Mouse (Mus musculus) bone marrow, adult 2 months (tissue): ENCODE data around the gene Crtac1. TPM values are rescaled to one million over a fixed set of nuclear protein-coding genes. Genes with fewer than 3 reads are reported as not detected.

Experiments used
- H3K27ac ChIP-seq: fragments of 200-500 bp; 2 replicates; pipeline ENCODE4 v1.5.1; 2012; ENCODE audit warnings: low read depth, mild to moderate bottlenecking, control low read depth, inconsistent platforms, low read length; ENCODE audit not compliant: control insufficient read depth, poor library complexity, insufficient read depth
- H3K4me1 ChIP-seq: fragments of 200-500 bp; 2 replicates; pipeline ENCODE4 v1.6.1; 2011; ENCODE audit warnings: low read length; ENCODE audit not compliant: control insufficient read depth, insufficient read depth
- H3K4me3 ChIP-seq: fragments of 200-500 bp; replicated peaks from 2 replicates; pipeline ENCODE3; 2011; ENCODE audit warnings: mild to moderate bottlenecking, low read depth, low read length, control low read depth; ENCODE audit not compliant: control insufficient read depth
- CTCF ChIP-seq: fragments of 200-500 bp; IDR thresholded peaks from 2 replicates; pipeline ENCODE4 v1.5.1; 2011; ENCODE audit warnings: low read length, control low read depth; ENCODE audit not compliant: control insufficient read depth, insufficient read depth
- POLR2A ChIP-seq: fragments of 200-500 bp; IDR thresholded peaks from 2 replicates; pipeline ENCODE4 v1.6.1; 2011; ENCODE audit warnings: low read depth, mild to moderate bottlenecking, control low read depth, low read length, borderline replicate concordance; ENCODE audit not compliant: control insufficient read depth
- WGBS: fragments of 180-500 bp; shearing (Covaris S2); methylation state at CpG from one replicate; pipeline ENCODE4 v1.1.7; 2018; 5-methylcytosine and 5-hydroxymethylcytosine counted together
- polyA plus RNA-seq: library from polyadenylated mRNA; stranded (reverse); fragments of >200 nt; gene quantifications from 2 replicates; pipeline ENCODE4 v1.2.4, GENCODE M21; 2011; ENCODE audit warnings: low replicate concordance; ENCODE audit not compliant: missing spikeins, insufficient read depth, insufficient read length

Gene Crtac1
- polyA plus RNA-seq, 1 experiment = 12.3 TPM

GRCm38 (mm10) chr19:42328160-42328559 lies 103.4 kb downstream of the Crtac1 start:
- WGBS = 77% methylated on average over 9 of the region's 9 CpGs
- H3K27ac ChIP-seq = no peak overlapping the region
- TF ChIP-seq CTCF = no peak
- no peak for TF ChIP-seq POLR2A
- no peak overlapping the region for H3K4me3 ChIP-seq
- no peaks in the 10 kb centered on the region for H3K4me1 ChIP-seq

- WGBS = 8% methylated on average over 11 of the region's 11 CpGs
- TF ChIP-seq CTCF = no peak
Measured at GRCm38 (mm10) chr19:42325894-42326293, 105.7 kb downstream of the Crtac1 start.

GRCm38 (mm10) chr19:42322357-42323090 lies 109.1 kb downstream of the Crtac1 start:
- TF ChIP-seq CTCF = no peak
- no peak for TF ChIP-seq POLR2A
- 60% methylated on average over 12 of the region's 12 CpGs for WGBS

More at GRCm38 (mm10) chr19:42325894-42326293, 105.7 kb downstream of the Crtac1 start:
- Histone ChIP-seq H3K4me1 (no peaks in the 10 kb centered on the region), H3K4me3 (no peak overlapping the region), H3K27ac (no peak overlapping the region)

GRCm38 (mm10) chr19:42321936-42322335 lies 109.6 kb downstream of the Crtac1 start:
- TF ChIP-seq POLR2A (no peak), CTCF (no peak)
- no peaks in the 10 kb centered on the region for H3K4me1 ChIP-seq
- no peak overlapping the region for H3K27ac ChIP-seq
- no peak overlapping the region for H3K4me3 ChIP-seq
- WGBS = 69% methylated on average over 5 of the region's 5 CpGs

More at GRCm38 (mm10) chr19:42322357-42323090, 109.1 kb downstream of the Crtac1 start:
- no peaks in the 10 kb centered on the region for H3K4me1 ChIP-seq
- H3K27ac ChIP-seq = no peak overlapping the region
- H3K4me3 ChIP-seq = no peak overlapping the region

- Histone ChIP-seq H3K27ac (no peak overlapping the region), H3K4me3 (no peak overlapping the region), H3K4me1 (no peaks in the 10 kb centered on the region)
- WGBS = 58% methylated on average over 18 of the region's 18 CpGs
- TF ChIP-seq POLR2A (no peak), CTCF (no peak)
Measured at GRCm38 (mm10) chr19:42317648-42318425, 113.7 kb downstream of the Crtac1 start.

- H3K4me1 ChIP-seq = no peaks in the 10 kb centered on the region
- TF ChIP-seq POLR2A = no peak
- no peak for TF ChIP-seq CTCF
- no peak overlapping the region for H3K4me3 ChIP-seq
- H3K27ac ChIP-seq = no peak overlapping the region
- 72% methylated on average over 8 of the region's 8 CpGs for WGBS
Measured at GRCm38 (mm10) chr19:42316998-42317397, 114.6 kb downstream of the Crtac1 start.

- H3K4me3 ChIP-seq = no peak overlapping the region
- 82% methylated on average over 2 of the region's 2 CpGs for WGBS
- no peaks in the 10 kb centered on the region for H3K4me1 ChIP-seq
- TF ChIP-seq POLR2A = no peak
- TF ChIP-seq CTCF = no peak
- no peak overlapping the region for H3K27ac ChIP-seq
Measured at GRCm38 (mm10) chr19:42316525-42316924, 115.1 kb downstream of the Crtac1 start.

- TF ChIP-seq POLR2A (no peak), CTCF (peak; percentile 90)
- H3K4me3 ChIP-seq = no peak overlapping the region
- H3K4me1 ChIP-seq = no peaks in the 10 kb centered on the region
- H3K27ac ChIP-seq = no peak overlapping the region
- 0% methylated on average over 1 of the region's 1 CpGs for WGBS
Measured at GRCm38 (mm10) chr19:42315914-42316313, 115.7 kb downstream of the Crtac1 start.
